Comparison of ENCODE assay signal across 22 mouse cellular contexts in the genomic region with DNA sequence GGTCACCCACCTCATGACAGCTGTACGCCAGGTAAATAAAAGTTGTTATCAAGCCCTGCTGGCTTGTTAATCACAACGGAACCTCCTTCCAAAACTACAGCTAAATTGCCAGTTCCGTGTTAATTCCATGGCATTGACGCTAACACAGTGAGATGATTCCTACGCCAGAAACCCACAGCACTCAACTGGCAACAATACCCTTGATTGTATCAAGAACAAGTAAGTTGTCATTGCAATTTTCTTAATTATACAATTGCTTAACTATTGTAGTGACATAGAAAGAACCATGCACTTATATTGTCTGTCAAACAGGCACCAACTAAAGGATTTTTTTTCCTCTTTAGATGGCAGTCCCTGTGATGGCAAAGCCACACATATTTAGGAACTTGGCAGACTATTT. TPM values are rescaled to one million over a fixed set of nuclear protein-coding genes. Genes with fewer than 3 reads are reported as not detected.
DNase-seq lines count a peak whose midpoint lies in the region; ATAC-seq and TF ChIP-seq lines count a peak whose summit lies in the region.
"Had no signal": no experiment of that assay in that cellular context is flagged by ENCODE, and none has a peak within 500 bp of the region (broad histone marks: within the 10 kb centered on the region; RNA-seq: fewer than 3 reads in every experiment).

No protein-coding gene starts in this region.

- no peak overlapping the region for H3K4me2 ChIP-seq in forebrain, embryonic 14.5 days (ENCODE audit: low read length)
- H3K4me2 ChIP-seq in forebrain, embryonic 12.5 days, result no peak overlapping the region
- no peak overlapping the region; the same call in 1 of the 2 replicates for H3K4me2 ChIP-seq in stomach, embryonic 15.5 days
- H3K4me2 ChIP-seq in stomach, postnatal 0 days (replicated peaks; ENCODE audit: low read depth), result no peak overlapping the region
- H3K4me2 ChIP-seq in forebrain, postnatal 0 days (ENCODE audit: low read depth), result no peak overlapping the region

- H3K9me3 ChIP-seq in forebrain, embryonic 14.5 days (replicated peaks; ENCODE audit: control insufficient read depth, low read length), result no peaks in the 10 kb centered on the region
- no peaks in the 10 kb centered on the region for H3K9me3 ChIP-seq in forebrain, embryonic 12.5 days
- no peaks in the 10 kb centered on the region for H3K9me3 ChIP-seq in stomach, embryonic 15.5 days
- no peaks in the 10 kb centered on the region for H3K9me3 ChIP-seq in stomach, postnatal 0 days (ENCODE audit: control insufficient read depth, low read length)
- H3K9me3 ChIP-seq in forebrain, postnatal 0 days (ENCODE audit: low read length), result no peaks in the 10 kb centered on the region
- H3K9me3 ChIP-seq: G1E; hindbrain, embryonic 12.5 days; hindbrain, embryonic 15.5 days had no signal

- peak; percentile 61 for DNase-seq in forebrain, embryonic 14.5 days (ENCODE audit: low spot score)
- no peak for DNase-seq in stomach, postnatal 0 days (ENCODE audit: low spot score)
- peak; percentile 48 for DNase-seq in forebrain, postnatal 0 days
- DNase-seq in gastrocnemius, postnatal 36 days, result no peak
- DNase-seq in layer of hippocampus, adult 8-10 months (ENCODE audit: low spot score in 2 of 2), result no peak
- DNase-seq: adrenal gland, postnatal 10 days; adrenal gland, postnatal 36 days; B cell, adult 2 months; cerebellum, adult 11-12 months; cerebellum, adult 8-10 months; cerebellum, postnatal 14 days; gastrocnemius, postnatal 10 days; heart, adult 11 months; kidney, adult 18-20 months had no signal

- H3K9ac ChIP-seq in forebrain, embryonic 14.5 days (ENCODE audit: low read length), result no peak overlapping the region
- no peak overlapping the region for H3K9ac ChIP-seq in forebrain, embryonic 12.5 days
- no peak overlapping the region for H3K9ac ChIP-seq in stomach, embryonic 15.5 days
- no peak overlapping the region for H3K9ac ChIP-seq in stomach, postnatal 0 days (ENCODE audit: low read length)
- no peak overlapping the region for H3K9ac ChIP-seq in forebrain, postnatal 0 days
- H3K9ac ChIP-seq: hindbrain, embryonic 12.5 days; hindbrain, embryonic 15.5 days had no signal

- H3K27ac ChIP-seq in forebrain, embryonic 14.5 days (ENCODE audit: low read depth, low read length), result no peak overlapping the region
- H3K27ac ChIP-seq in forebrain, embryonic 12.5 days, result no peak overlapping the region
- H3K27ac ChIP-seq in stomach, embryonic 15.5 days, result peak overlapping the region; percentile 36; the same call in 1 of the 2 replicates
- no peak overlapping the region for H3K27ac ChIP-seq in stomach, postnatal 0 days (replicated peaks)
- H3K27ac ChIP-seq in forebrain, postnatal 0 days (ENCODE audit: low read depth, low read length), result no peak overlapping the region
- H3K27ac ChIP-seq: hindbrain, embryonic 12.5 days; hindbrain, embryonic 15.5 days had no signal

- no peak for TF ChIP-seq CTCF in stomach, postnatal 0 days (IDR thresholded peaks at IDR 0.05; ENCODE audit: low read depth)
- no peak for TF ChIP-seq CTCF in forebrain, postnatal 0 days (IDR thresholded peaks at IDR 0.05; ENCODE audit: low read depth)

- H3K4me3 ChIP-seq in forebrain, embryonic 14.5 days (ENCODE audit: low read depth, low read length), result no peak overlapping the region
- H3K4me3 ChIP-seq in forebrain, embryonic 12.5 days (replicated peaks), result no peak overlapping the region
- no peak overlapping the region for H3K4me3 ChIP-seq in stomach, embryonic 15.5 days (replicated peaks)
- no peak overlapping the region for H3K4me3 ChIP-seq in stomach, postnatal 0 days (ENCODE audit: low read depth, low read length)
- H3K4me3 ChIP-seq in forebrain, postnatal 0 days (ENCODE audit: low read depth, low read length), result no peak overlapping the region
- H3K4me3 ChIP-seq: hindbrain, embryonic 12.5 days; hindbrain, embryonic 15.5 days had no signal

- intact Hi-C loops in gastrocnemius, postnatal 36 days (cut with DNase I), result no loop called here

- H3K27me3 ChIP-seq in forebrain, embryonic 14.5 days (replicated peaks; ENCODE audit: control insufficient read depth, insufficient read depth, low read length), result no peaks in the 10 kb centered on the region; the same call in 1 of the 2 replicates
- peaks cover 14% of the 10 kb centered on the region for H3K27me3 ChIP-seq in forebrain, embryonic 12.5 days
- H3K27me3 ChIP-seq in stomach, embryonic 15.5 days (replicated peaks), result no peaks in the 10 kb centered on the region
- H3K27me3 ChIP-seq in stomach, postnatal 0 days (ENCODE audit: control insufficient read depth, insufficient read depth, low read length), result no peaks in the 10 kb centered on the region
- H3K27me3 ChIP-seq in forebrain, postnatal 0 days (ENCODE audit: insufficient read depth, low read length), result no peaks in the 10 kb centered on the region
- H3K27me3 ChIP-seq: CH12.LX; hindbrain, embryonic 12.5 days had no signal

- 63% methylated on average over 5 of the region's 5 CpGs for WGBS in forebrain, embryonic 14.5 days
- 77% methylated on average over 5 of the region's 5 CpGs for WGBS in forebrain, embryonic 12.5 days
- WGBS in stomach, embryonic 15.5 days, result 66% methylated on average over 5 of the region's 5 CpGs
- WGBS in stomach, postnatal 0 days, result 42% methylated on average over 5 of the region's 5 CpGs
- WGBS in forebrain, postnatal 0 days, result 41% methylated on average over 5 of the region's 5 CpGs

- peaks cover 8% of the 10 kb centered on the region for H3K4me1 ChIP-seq in forebrain, embryonic 14.5 days (ENCODE audit: control insufficient read depth, insufficient read depth, low read length)
- peaks cover 13% of the 10 kb centered on the region for H3K4me1 ChIP-seq in forebrain, embryonic 12.5 days
- peaks cover 13% of the 10 kb centered on the region for H3K4me1 ChIP-seq in stomach, embryonic 15.5 days
- H3K4me1 ChIP-seq in stomach, postnatal 0 days (replicated peaks; ENCODE audit: control insufficient read depth, insufficient read depth), result peaks cover 4% of the 10 kb centered on the region
- 0 out of 2 replicates have a peak, but pooled peaks cover 7% of the 10 kb centered on the region for H3K4me1 ChIP-seq in forebrain, postnatal 0 days (ENCODE audit: insufficient read depth)

- peak; percentile 37 for ATAC-seq in forebrain, embryonic 14.5 days
- no peak for ATAC-seq in forebrain, embryonic 12.5 days (ENCODE audit: low FRiP score)
- ATAC-seq in stomach, embryonic 15.5 days (ENCODE audit: insufficient read depth, low FRiP score, low read depth), result no peak
- ATAC-seq in stomach, postnatal 0 days (ENCODE audit: low FRiP score, low TSS enrichment), result no peak
- ATAC-seq in forebrain, postnatal 0 days, result peak; percentile 75
- ATAC-seq: Patski had no signal

- no peaks in the 10 kb centered on the region for H3K36me3 ChIP-seq in forebrain, embryonic 14.5 days (ENCODE audit: control insufficient read depth, insufficient read depth, low read length)
- no peaks in the 10 kb centered on the region for H3K36me3 ChIP-seq in forebrain, embryonic 12.5 days (replicated peaks)
- H3K36me3 ChIP-seq in stomach, embryonic 15.5 days, result no peaks in the 10 kb centered on the region
- H3K36me3 ChIP-seq in stomach, postnatal 0 days (ENCODE audit: control insufficient read depth, insufficient read depth, low read length), result no peaks in the 10 kb centered on the region
- H3K36me3 ChIP-seq in forebrain, postnatal 0 days (ENCODE audit: insufficient read depth), result no peaks in the 10 kb centered on the region
- H3K36me3 ChIP-seq: G1E; hindbrain, embryonic 12.5 days; hindbrain, embryonic 15.5 days had no signal

- no peak for TF ChIP-seq EP300 in stomach, postnatal 0 days (optimal IDR thresholded peaks at IDR 0.05)

RNA-seq across cellular contexts. Expression of a gene that starts 22.4 kb away (rescaled TPM):
- polyA plus RNA-seq in forebrain, embryonic 14.5 days (2014; fragmentation: Nextera tagmentation; extraction: Ambion mirVana), result 10.4 and 11.7 TPM in 2 replicates
- polyA plus RNA-seq in forebrain, embryonic 12.5 days (2016; fragmentation: Nextera tagmentation; extraction: Ambion mirVana), result 11.9 and 12.4 TPM in 2 replicates
- 17.9 and 24.6 TPM in 2 replicates for polyA plus RNA-seq in stomach, embryonic 15.5 days (2015; fragmentation: Nextera tagmentation; extraction: Ambion mirVana)
- 7.9 TPM in 2 replicates for polyA plus RNA-seq in stomach, postnatal 0 days (2015; fragmentation: Nextera tagmentation; extraction: Ambion mirVana)
- 6.1 and 9.2 TPM in 2 replicates for total RNA-seq in forebrain, postnatal 0 days (2014; rRNA removed)
- polyA plus RNA-seq in forebrain, postnatal 0 days (2015; fragmentation: Nextera tagmentation; extraction: Ambion mirVana), result 5.3 and 7.2 TPM in 2 replicates
- total RNA-seq in gastrocnemius, postnatal 36 days (2021), result 1 to 10 TPM; 1.2 to 1.3 TPM
- 10 to 100 TPM; 11.6 to 19.6 (median 14.3) TPM for total RNA-seq in layer of hippocampus, adult 8-10 months (2022)

RNA-seq across cellular contexts. Expression of a gene that starts 23.0 kb away (rescaled TPM):
- 1.0 and 1.5 TPM in 2 replicates for polyA plus RNA-seq in forebrain, embryonic 14.5 days (2014; fragmentation: Nextera tagmentation; extraction: Ambion mirVana)
- polyA plus RNA-seq in forebrain, embryonic 12.5 days (2016; fragmentation: Nextera tagmentation; extraction: Ambion mirVana), result 1.1 and 1.3 TPM in 2 replicates
- polyA plus RNA-seq in stomach, embryonic 15.5 days (2015; fragmentation: Nextera tagmentation; extraction: Ambion mirVana), result 5.7 and 6.1 TPM in 2 replicates
- polyA plus RNA-seq in stomach, postnatal 0 days (2015; fragmentation: Nextera tagmentation; extraction: Ambion mirVana), result 2.2 and 2.4 TPM in 2 replicates
- 3.0 TPM in 2 replicates for total RNA-seq in forebrain, postnatal 0 days (2014; rRNA removed)
- polyA plus RNA-seq in forebrain, postnatal 0 days (2015; fragmentation: Nextera tagmentation; extraction: Ambion mirVana), result 2.4 and 3.1 TPM in 2 replicates
- under 1 TPM in 1 of 2 experiments, not detected in 1; 0.08 TPM for total RNA-seq in gastrocnemius, postnatal 36 days (2021)
- under 1 TPM; 0.16 to 0.28 (median 0.21) TPM for total RNA-seq in layer of hippocampus, adult 8-10 months (2022)
- total RNA-seq: gastrocnemius, adult 18-20 months had no signal
- polyA plus RNA-seq: Patski had no signal

Comparison
In these comparisons a context has a peak if more than half of its experiments do, and no peak if none do; other contexts are left out.
1. ATAC-seq: peak in forebrain, embryonic 14.5 days (single experiment) and forebrain, postnatal 0 days (single experiment); none in forebrain, embryonic 12.5 days (single experiment), stomach, embryonic 15.5 days (single experiment) and stomach, postnatal 0 days (single experiment).
2. DNase-seq: peak in forebrain, embryonic 14.5 days (single experiment) and forebrain, postnatal 0 days (single experiment); none in stomach, postnatal 0 days (single experiment), gastrocnemius, postnatal 36 days (0 of 2) and layer of hippocampus, adult 8-10 months (0 of 2).